Mouse (Mus musculus) neutrophil, adult 65 days (primary cell): ENCODE data around the gene Afp. TPM values are rescaled to one million over a fixed set of nuclear protein-coding genes. Genes with fewer than 3 reads are reported as not detected.

Experiments
- total RNA-seq: library from RNA; stranded (reverse); gene quantifications from 2 replicates; pipeline ENCODE4 v1.2.4, GENCODE M21; 2023

The Afp gene
- total RNA-seq: not detected in 2 replicates

DNA sequence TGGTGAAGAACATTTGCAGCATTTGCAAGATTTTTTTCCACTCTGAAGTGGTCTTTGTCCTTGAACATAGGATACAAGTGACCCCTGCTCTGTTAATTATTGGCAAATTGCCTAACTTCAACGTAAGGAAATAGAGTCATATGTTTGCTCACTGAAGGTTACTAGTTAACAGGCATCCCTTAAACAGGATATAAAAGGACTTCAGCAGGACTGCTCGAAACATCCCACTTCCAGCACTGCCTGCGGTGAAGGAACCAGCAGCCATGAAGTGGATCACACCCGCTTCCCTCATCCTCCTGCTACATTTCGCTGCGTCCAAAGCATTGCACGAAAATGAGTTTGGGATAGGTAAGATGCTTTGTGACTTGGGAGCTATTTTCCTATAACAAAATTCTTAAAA is at the start of gene Afp:
Gene Afp (plus strand): TSS at position 220 of the 400 bp plus-strand sequence.

DNA sequence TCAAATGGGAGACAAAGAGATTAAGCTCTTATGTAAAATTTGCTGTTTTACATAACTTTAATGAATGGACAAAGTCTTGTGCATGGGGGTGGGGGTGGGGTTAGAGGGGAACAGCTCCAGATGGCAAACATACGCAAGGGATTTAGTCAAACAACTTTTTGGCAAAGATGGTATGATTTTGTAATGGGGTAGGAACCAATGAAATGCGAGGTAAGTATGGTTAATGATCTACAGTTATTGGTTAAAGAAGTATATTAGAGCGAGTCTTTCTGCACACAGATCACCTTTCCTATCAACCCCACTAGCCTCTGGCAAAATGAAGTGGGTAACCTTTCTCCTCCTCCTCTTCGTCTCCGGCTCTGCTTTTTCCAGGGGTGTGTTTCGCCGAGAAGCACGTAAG is 29.9 kb upstream of the Afp start, which contains the start of gene Alb:
Gene Alb (plus strand): TSS at position 279 of the 400 bp plus-strand sequence.

DNA sequence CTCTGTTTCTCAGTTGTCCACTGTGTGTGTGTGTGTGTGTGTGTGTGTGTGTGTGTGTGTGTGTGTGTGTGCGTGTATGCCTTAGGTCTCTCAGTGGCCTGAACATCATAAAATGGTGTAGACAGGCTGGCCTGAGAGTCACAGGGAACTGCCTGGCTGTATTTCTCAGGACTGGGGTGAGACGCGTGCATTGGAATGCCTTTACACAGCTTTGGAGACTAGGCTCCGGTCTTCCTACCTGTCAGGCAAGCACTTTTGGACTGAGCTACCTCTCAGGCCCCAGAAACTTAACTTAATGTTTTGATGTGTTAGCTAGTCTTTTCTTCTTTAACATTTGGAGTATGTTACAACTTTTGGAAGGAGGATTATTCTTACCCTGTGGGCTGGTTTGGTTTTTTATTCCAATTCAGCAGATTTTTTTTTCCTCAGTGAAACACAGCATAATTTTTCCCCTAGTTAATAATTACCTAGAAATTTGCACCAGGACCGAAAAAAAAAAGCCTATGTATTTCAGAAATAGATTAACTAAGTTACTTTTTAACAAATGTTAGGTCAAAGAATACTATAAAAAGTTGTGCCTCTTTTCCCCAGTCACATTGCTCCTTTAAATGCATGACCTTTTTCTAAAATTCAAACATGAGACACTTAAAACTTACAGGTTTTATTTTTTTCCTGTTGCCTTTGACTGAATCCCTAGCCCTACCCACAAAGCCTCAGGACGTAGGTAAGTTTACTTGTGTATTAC is 28.0 kb downstream of the Afp start, which contains the start of gene Afm:
Gene Afm (plus strand): TSS at position 577 of the 745 bp plus-strand sequence.

Other genes starting within 250 kb of the Afp start
- 66.9 and 121 TPM in 2 replicates for gene Ankrd17, start 124.2 kb upstream of the Afp start, total RNA-seq
- 0.73 and 1.2 TPM in 2 replicates for gene Gm9958, start 123.5 kb upstream of the Afp start, total RNA-seq
- gene Alb, start 29.8 kb upstream of the Afp start, total RNA-seq: not detected in 2 replicates
- gene Afm, start 28.2 kb downstream of the Afp start, total RNA-seq: not detected in 2 replicates
- not detected in 2 replicates for gene 5830473C10Rik, start 70.4 kb downstream of the Afp start, total RNA-seq
- 0.41 TPM in 1 of 2 replicates, not detected in the other for gene Rassf6, start 149.9 kb downstream of the Afp start, total RNA-seq